Mouse (Mus musculus) embryonic stem cell, embryonic (primary cell): ENCODE measurements around the gene E030030I06Rik.
"Not testable (repeated sequence)": the region's sequence is repeated elsewhere in the genome, so short reads cannot be mapped to it uniquely, and the experiment has no call there.

ENCODE experiments used
- CTCF ChIA-PET, 4 experiments: fragments of 300-600 bp in 2 of 4; fragments of 350-600 bp in 2 of 4; sonication (Branson Sonifier 250); formaldehyde crosslinking; loops; one replicate each; lab custom pipeline; 2022; ENCODE audit warnings: inconsistent platforms in 2 of 4; lab: Charles Lee
- POLR2A ChIA-PET, 4 experiments: fragments of 300-600 bp in 2 of 4; fragments of 350-600 bp in 2 of 4; sonication (Branson Sonifier 250); formaldehyde crosslinking; loops; one replicate each; lab custom pipeline; 2022; ENCODE audit warnings: antibody characterized with exemption in 4 of 4, inconsistent platforms in 1 of 4; lab: Charles Lee

Gene E030030I06Rik

DNA sequence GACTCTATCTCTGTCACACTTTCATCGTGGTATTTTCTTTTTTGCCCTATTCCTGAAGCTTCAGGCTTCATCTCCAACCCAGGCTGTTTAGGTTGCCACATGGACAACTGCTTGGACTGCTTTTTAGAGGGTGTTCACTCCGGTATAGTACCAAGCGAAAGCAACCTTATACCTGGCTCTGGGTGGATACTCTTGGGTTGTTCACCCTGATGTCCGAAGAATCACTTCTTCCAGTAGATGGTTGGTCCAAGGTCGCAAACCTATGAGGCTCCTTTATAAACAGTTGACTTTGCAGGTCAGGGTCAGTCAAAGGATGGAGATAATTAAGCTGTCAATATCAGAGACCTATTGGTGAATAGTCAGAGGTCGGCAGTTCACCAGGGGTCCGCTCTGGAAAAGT lies 81.1 kb downstream of the E030030I06Rik start, which contains the start of gene 4930444G20Rik:
4930444G20Rik (minus strand) TSS at position 101 of the 400 bp plus-strand sequence.
- POLR2A ChIA-PET = interaction anchor here in 2 of 4 experiments (0.6 to 1.6 kb wide), 2 partner anchors 10 to 608 kb away, joined by 4 read pairs; no protein-coding TSS in a partner anchor

More for the DNA sequence above, 81.1 kb downstream of the E030030I06Rik start, which contains the start of gene 4930444G20Rik:
- CTCF ChIA-PET = not testable (repeated sequence)
